Mouse (Mus musculus): Measurements from ENCODE around the gene Arhgef15.
"Not testable (repeated sequence)": the region's sequence is repeated elsewhere in the genome, so short reads cannot be mapped to it uniquely, and the experiment has no call there.

Gene Arhgef15

DNA sequence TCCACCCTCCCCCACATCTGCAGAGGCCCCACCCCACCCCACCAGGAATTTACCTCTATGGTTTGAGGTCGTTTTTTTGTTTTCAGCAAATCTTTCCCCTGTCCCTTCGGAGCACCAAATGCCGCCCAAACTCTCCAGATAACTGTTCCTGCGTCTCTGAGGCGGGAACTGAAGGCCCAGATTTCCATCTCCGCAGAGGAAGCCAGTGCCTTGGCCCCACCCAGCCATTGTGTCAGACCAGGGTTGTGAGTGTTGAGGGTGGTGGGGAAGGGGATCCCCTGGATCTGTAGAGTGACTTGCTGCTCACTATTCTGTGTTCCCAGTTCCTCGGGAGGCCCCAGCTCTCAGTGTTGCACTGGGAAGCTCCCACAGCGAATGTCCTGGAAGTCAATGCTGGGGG lies at the start of gene Arhgef15:
Gene Arhgef15 (minus strand): TSS at position 173 of the 400 bp plus-strand sequence.
- no peak for DNase-seq (ENCODE audit: low spot score)

GRCm38 (mm10) chr11:69006575-69006974 lies 49.3 kb upstream of the Arhgef15 start:
- not testable (repeated sequence) for DNase-seq (ENCODE audit: low spot score)

- no peak for DNase-seq (ENCODE audit: low spot score)
Observed at GRCm38 (mm10) chr11:69005193-69005592, 47.9 kb upstream of the Arhgef15 start.

GRCm38 (mm10) chr11:69003592-69003991 lies 46.3 kb upstream of the Arhgef15 start:
- DNase-seq (ENCODE audit: low spot score): no peak

DNA sequence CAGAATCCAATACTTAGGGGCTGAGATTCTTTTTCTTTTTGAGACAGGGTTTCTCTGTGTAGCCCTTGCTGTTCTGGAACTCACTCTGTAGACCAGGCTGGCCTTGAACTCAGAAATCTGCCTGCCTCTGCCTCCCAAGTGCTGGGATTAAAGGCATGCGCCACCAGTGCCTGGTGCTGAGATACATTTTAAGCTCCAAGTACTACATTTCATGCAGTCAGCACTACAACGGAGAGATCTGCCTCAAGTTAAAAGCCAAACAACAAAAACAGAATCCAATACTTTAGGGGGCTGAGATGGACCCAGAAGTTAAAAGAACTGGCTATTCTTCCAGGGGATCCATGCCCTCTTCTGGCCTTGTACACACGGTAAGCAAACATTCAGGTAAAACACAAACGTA lies 45.5 kb upstream of the Arhgef15 start:
- DNase-seq (ENCODE audit: low spot score): not testable (repeated sequence)

GRCm38 (mm10) chr11:68997080-68997479 lies 39.8 kb upstream of the Arhgef15 start:
- DNase-seq (ENCODE audit: low spot score): no peak

DNA sequence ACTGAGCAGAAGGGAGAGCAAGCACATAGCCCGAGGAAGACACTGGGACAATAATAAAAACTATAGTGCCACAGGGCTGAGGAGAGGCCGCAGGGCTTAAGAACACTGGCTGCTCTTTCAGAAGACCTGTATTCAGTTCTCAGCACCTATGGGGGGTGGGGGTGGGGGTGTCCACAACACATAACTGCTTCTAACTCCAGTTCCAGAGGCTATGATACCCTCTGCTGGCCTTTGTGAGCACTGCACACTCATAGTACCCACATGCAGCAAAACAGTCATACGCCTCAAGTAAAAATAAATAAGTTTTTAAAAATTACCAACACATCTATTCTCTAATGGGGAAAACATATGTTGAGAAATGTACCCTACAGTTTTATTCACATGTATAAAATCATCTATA lies 37.1 kb upstream of the Arhgef15 start:
- no peak for DNase-seq (ENCODE audit: low spot score)

- no peak for DNase-seq (ENCODE audit: low spot score)
Observed at GRCm38 (mm10) chr11:68993122-68993521, 35.8 kb upstream of the Arhgef15 start.

GRCm38 (mm10) chr11:68988341-68988740 lies 31.1 kb upstream of the Arhgef15 start:
- peak; percentile 32 for DNase-seq (ENCODE audit: low spot score)

- no peak for DNase-seq (ENCODE audit: low spot score)
Observed at GRCm38 (mm10) chr11:68987365-68987882, 30.1 kb upstream of the Arhgef15 start.

DNA sequence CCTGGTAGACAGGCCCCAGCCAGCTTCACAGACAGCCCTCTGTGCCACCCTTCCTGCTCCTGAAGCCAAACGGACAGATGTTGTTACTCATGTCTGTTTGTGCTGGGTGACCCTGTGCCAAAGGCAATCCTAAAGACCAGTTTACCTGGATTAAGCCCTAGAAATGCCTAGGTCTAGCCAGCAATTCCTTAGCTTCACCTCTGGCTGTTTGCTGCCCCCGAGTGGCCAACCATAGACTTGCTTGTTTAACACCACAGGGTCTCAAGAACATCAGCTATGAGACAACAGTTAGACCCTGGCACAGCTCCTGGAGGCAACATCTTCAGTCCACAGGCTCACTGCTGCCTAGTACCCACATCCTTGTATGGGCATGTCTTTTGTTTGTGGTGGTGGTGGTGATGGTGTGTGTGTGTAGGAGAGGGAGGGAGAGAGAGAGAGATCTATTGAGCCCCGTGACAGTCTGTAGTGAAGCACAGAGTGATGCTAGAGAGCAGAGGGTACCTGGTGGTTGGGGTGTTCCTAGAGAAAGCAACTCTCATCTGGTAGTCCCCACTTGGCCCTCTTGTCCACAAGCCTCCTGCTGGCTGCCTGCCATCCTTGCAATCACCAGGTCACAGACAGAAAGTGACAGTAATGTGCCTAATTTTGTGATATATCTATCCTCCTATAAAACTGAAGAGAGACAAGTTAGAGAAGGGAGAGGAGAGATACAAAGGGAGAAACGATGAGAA lies 25.5 kb upstream of the Arhgef15 start:
- peak; percentile 86 for DNase-seq (ENCODE audit: low spot score)

DNA sequence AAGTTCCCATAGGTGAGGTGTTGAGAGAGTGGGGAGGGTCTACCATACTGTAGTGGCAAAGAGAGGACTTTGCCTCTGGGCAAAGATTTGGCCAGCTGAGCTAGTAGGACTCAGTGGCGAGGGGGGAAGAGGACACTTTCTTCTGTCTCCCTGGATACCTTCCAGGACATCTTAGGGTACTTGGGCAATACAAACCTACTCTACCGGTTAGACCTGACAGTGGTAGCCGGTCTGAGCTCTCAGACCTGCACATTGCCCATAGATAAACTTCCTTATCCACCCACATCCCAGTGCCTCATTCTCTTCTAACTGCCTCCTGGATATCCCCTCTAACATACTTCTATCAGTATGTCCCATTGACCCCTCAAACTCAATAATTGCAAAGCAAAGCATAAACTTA lies 23.6 kb upstream of the Arhgef15 start:
- DNase-seq (ENCODE audit: low spot score): peak; percentile 54

GRCm38 (mm10) chr11:68979320-68979733 lies 22.0 kb upstream of the Arhgef15 start:
- no peak for DNase-seq (ENCODE audit: low spot score)

DNA sequence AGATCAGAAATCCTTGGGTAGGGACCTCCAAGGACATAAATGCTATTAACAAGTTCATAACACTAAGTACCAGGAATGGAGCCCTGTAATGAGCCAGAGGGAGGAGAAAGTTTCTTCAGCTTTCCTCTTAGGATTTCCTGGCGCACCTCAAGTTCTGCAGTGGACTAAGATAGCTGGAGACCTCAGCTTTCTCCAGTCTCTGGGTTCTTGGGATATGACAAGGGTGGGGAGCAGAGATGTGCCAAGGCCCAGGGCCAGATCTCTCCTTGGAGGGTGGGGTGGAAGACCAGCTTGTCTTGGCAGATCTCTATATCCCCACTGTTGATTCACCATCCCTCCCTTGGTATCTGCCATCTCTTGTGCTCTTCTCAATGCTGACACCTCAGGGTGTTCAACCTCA lies 18.3 kb upstream of the Arhgef15 start:
- DNase-seq (ENCODE audit: low spot score): no peak

DNA sequence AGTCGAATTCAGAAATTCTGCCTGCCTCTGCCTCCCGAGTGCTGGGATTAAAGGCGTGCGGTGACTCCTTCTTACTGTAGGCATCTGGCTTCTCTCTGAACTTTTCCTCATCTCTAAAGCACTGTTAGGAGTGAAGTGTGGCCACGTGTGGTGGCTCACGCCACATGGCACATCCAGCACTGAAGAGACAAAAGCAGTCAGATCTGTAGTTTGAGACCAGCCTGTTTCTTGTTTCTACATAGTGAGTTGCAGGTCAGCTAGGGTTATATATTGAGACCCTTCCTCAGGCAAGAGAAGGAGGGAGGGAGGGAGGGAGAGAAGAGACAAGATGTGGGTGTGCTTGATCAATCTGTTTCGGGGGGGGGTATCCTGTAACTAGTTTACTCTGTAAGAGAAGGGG lies 17.8 kb upstream of the Arhgef15 start, which contains the start of gene Rangrf:
Gene Rangrf (minus strand): TSS at position 101 of the 400 bp plus-strand sequence.
- no peak for DNase-seq (ENCODE audit: low spot score)

DNA sequence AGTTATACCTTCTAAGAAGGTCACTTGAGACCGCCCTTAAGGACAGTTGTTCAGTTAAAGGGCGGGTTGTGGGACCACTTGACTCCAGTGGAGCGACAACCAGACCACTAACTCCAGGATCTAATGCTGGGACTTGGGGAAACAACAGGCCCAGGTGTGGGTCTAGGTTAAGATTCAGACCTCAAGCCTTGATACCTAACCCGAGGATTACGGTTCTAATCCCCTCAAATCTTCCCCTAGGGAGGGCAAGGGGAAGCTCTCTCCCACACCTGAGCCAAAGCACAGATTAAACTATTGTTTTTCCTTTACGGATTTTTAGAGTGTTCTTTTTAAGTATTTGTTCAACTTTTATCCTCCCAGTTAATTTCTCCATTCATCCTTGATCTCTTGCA lies 16.8 kb upstream of the Arhgef15 start:
- no peak for DNase-seq (ENCODE audit: low spot score)

- DNase-seq (ENCODE audit: low spot score): peak; percentile 85
Observed at GRCm38 (mm10) chr11:68973250-68974058, 16.2 kb upstream of the Arhgef15 start.

DNA sequence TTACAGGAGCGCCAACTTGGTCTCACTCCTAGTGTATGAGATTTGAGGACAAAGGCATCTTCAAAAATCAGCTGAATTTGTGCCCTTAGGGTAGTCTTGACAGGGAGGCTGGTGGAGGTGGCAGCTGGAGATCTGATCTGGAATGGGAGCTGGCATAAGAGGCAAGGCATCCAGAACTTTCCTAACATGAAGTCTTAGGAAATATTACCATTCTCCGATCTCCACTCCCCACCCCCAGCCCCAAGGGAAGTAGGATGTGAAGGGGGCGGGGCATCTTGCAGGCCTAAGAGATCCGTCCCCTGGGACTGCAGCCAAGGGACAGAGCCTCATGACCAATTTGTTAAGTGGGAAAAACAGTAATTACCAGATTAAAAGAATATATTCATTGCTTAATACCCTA lies 13.0 kb upstream of the Arhgef15 start:
- no peak for DNase-seq (ENCODE audit: low spot score)

GRCm38 (mm10) chr11:68968752-68969151 lies 11.5 kb upstream of the Arhgef15 start:
- no peak for DNase-seq (ENCODE audit: low spot score)

DNA sequence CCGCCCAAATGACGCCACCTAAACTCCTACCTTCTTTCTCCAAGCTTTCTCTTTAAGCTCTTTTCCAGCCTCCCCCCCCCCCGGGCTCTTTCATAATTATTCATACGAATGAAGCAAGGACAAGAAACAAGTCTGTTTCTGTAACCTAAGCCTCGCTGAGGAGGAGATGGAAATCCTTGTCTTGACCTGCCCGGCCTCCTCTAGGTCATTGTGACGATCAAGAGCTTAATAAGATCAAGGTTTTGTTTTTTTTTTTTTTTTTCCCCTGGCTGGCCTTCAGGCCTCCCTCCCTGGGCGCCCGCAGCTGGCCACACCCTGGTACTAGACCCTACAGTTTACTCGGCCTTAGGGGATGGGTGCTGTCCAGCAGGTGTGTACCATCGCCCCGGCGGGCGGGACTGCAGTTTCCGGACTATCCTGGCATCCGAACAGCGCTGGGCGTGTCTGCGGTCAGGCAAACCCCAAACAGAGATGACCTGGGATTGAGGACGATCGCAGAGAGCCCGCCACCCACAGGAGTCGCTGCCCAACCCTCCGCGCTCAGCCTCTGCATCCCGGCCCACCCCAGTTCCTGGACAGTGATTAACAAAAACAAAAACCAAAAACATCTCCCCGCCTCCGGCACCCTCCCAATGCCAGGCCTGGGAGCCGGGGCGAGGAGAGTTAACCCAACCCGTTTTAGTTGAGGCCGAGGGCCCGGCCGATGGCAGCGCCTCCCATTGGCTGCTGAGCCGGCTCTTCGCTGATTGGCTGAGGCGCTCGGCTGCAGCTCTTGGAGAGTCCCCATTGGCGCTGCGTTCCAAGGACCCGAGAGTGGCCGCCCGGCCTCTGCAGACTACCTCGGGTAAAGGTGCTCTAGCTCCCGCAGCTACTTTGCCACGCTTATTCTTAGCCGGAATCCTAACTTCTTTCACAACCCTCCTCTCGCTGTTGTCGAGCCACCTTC lies 10.3 kb upstream of the Arhgef15 start, which contains the start of gene Slc25a35:
Gene Slc25a35 (plus strand): TSS at position 795 of the 946 bp plus-strand sequence.
- peak; percentile 92 for DNase-seq (ENCODE audit: low spot score)

- no peak for DNase-seq (ENCODE audit: low spot score)
Observed at GRCm38 (mm10) chr11:68966554-68966953, 9.3 kb upstream of the Arhgef15 start.

GRCm38 (mm10) chr11:68965845-68966244 lies 8.6 kb upstream of the Arhgef15 start:
- DNase-seq (ENCODE audit: low spot score): peak; percentile 74

All from urinary bladder, postnatal 14 days (tissue).